Mouse (Mus musculus): ENCODE measurements around the gene Huwe1. TPM values are rescaled to one million over a fixed set of nuclear protein-coding genes. Genes with fewer than 3 reads are reported as not detected.

Huwe1 gene
- 85.8 and 96.4 TPM in 2 replicates for polyA plus RNA-seq (2014; fragmentation: Nextera tagmentation; extraction: Ambion mirVana)

- H3K4me3 ChIP-seq (ENCODE audit: low read length): peak within 1 kb of the TSS; percentile 58
- H3K27ac ChIP-seq (ENCODE audit: low read depth, low read length): peak within 1 kb of the TSS; percentile 95
- H3K27me3 ChIP-seq (ENCODE audit: control insufficient read depth, insufficient read depth, low read length): no peaks in the 10 kb centered on the region
- no peaks in the 10 kb centered on the region for H3K36me3 ChIP-seq (ENCODE audit: control insufficient read depth, insufficient read depth, low read length)
- ATAC-seq (ENCODE audit: low FRiP score, low TSS enrichment): peak; percentile 71
- peak within 1 kb of the TSS; percentile 51 for H3K4me2 ChIP-seq (replicated peaks; ENCODE audit: low read depth, low read length)
- no peaks in the 10 kb centered on the region for H3K4me1 ChIP-seq (ENCODE audit: control insufficient read depth, insufficient read depth, low read length)
- 30% methylated on average over 35 of the region's 36 CpGs for WGBS
- H3K9ac ChIP-seq (ENCODE audit: low read depth, low read length): peak within 1 kb of the TSS; percentile 74
- H3K9me3 ChIP-seq (ENCODE audit: control insufficient read depth, low read length): no peaks in the 10 kb centered on the region
These were observed at the start of gene Huwe1 for GRCm38 (mm10) chrX:151800701-151801511. TSS of gene Huwe1 (plus strand) at chrX:151800807.

GRCm38 (mm10) chrX:151780348-151780747 is 20.3 kb upstream of the Huwe1 start:
- no peaks in the 10 kb centered on the region for H3K9me3 ChIP-seq (ENCODE audit: control insufficient read depth, low read length)
- no peak overlapping the region for H3K4me2 ChIP-seq (replicated peaks; ENCODE audit: low read depth, low read length)
- ATAC-seq (ENCODE audit: low FRiP score, low TSS enrichment): no peak
- H3K9ac ChIP-seq (ENCODE audit: low read depth, low read length): no peak overlapping the region
- no peaks in the 10 kb centered on the region for H3K4me1 ChIP-seq (ENCODE audit: control insufficient read depth, insufficient read depth, low read length)
- H3K27ac ChIP-seq (ENCODE audit: low read depth, low read length): no peak overlapping the region
- H3K27me3 ChIP-seq (ENCODE audit: control insufficient read depth, insufficient read depth, low read length): no peaks in the 10 kb centered on the region
- H3K36me3 ChIP-seq (ENCODE audit: control insufficient read depth, insufficient read depth, low read length): no peaks in the 10 kb centered on the region
- WGBS: 86% methylated on average over 1 of the region's 1 CpGs
- H3K4me3 ChIP-seq (ENCODE audit: low read length): no peak overlapping the region

- Histone ChIP-seq H3K27me3 (ENCODE audit: control insufficient read depth, insufficient read depth, low read length) (no peaks in the 10 kb centered on the region), H3K4me3 (ENCODE audit: low read length) (no peak overlapping the region), H3K9me3 (ENCODE audit: control insufficient read depth, low read length) (no peaks in the 10 kb centered on the region), H3K36me3 (ENCODE audit: control insufficient read depth, insufficient read depth, low read length) (no peaks in the 10 kb centered on the region), H3K4me2 (replicated peaks; ENCODE audit: low read depth, low read length) (no peak overlapping the region), H3K4me1 (ENCODE audit: control insufficient read depth, insufficient read depth, low read length) (no peaks in the 10 kb centered on the region), H3K27ac (ENCODE audit: low read depth, low read length) (no peak overlapping the region), H3K9ac (ENCODE audit: low read depth, low read length) (no peak overlapping the region)
- ATAC-seq (ENCODE audit: low FRiP score, low TSS enrichment): no peak
- WGBS: 75% methylated on average over 4 of the region's 4 CpGs
These were observed 17.7 kb upstream of the Huwe1 start for GRCm38 (mm10) chrX:151782939-151783338.

GRCm38 (mm10) chrX:151792766-151793165 is 7.8 kb upstream of the Huwe1 start:
- Histone ChIP-seq H3K4me1 (ENCODE audit: control insufficient read depth, insufficient read depth, low read length) (no peaks in the 10 kb centered on the region), H3K27ac (ENCODE audit: low read depth, low read length) (no peak overlapping the region), H3K4me3 (ENCODE audit: low read length) (no peak overlapping the region), H3K9me3 (ENCODE audit: control insufficient read depth, low read length) (no peaks in the 10 kb centered on the region), H3K27me3 (ENCODE audit: control insufficient read depth, insufficient read depth, low read length) (no peaks in the 10 kb centered on the region), H3K9ac (ENCODE audit: low read depth, low read length) (no peak overlapping the region), H3K36me3 (ENCODE audit: control insufficient read depth, insufficient read depth, low read length) (no peaks in the 10 kb centered on the region), H3K4me2 (replicated peaks; ENCODE audit: low read depth, low read length) (no peak overlapping the region)
- no peak for ATAC-seq (ENCODE audit: low FRiP score, low TSS enrichment)
- WGBS: 34% methylated on average over 2 of the region's 2 CpGs

- Histone ChIP-seq H3K4me3 (ENCODE audit: low read length) (no peak overlapping the region), H3K4me1 (ENCODE audit: control insufficient read depth, insufficient read depth, low read length) (no peaks in the 10 kb centered on the region), H3K27ac (ENCODE audit: low read depth, low read length) (no peak overlapping the region), H3K9ac (ENCODE audit: low read depth, low read length) (no peak overlapping the region), H3K36me3 (ENCODE audit: control insufficient read depth, insufficient read depth, low read length) (no peaks in the 10 kb centered on the region), H3K4me2 (replicated peaks; ENCODE audit: low read depth, low read length) (no peak overlapping the region), H3K9me3 (ENCODE audit: control insufficient read depth, low read length) (no peaks in the 10 kb centered on the region), H3K27me3 (ENCODE audit: control insufficient read depth, insufficient read depth, low read length) (no peaks in the 10 kb centered on the region)
- no peak for ATAC-seq (ENCODE audit: low FRiP score, low TSS enrichment)
- 71% methylated on average over 1 of the region's 1 CpGs for WGBS
These were observed 2.6 kb upstream of the Huwe1 start for GRCm38 (mm10) chrX:151797970-151798369.

GRCm38 (mm10) chrX:151802328-151802955 is 1.8 kb downstream of the Huwe1 start:
- no peak for ATAC-seq (ENCODE audit: low FRiP score, low TSS enrichment)
- H3K27ac ChIP-seq (ENCODE audit: low read depth, low read length): peak overlapping the region; percentile 92
- no peaks in the 10 kb centered on the region for H3K36me3 ChIP-seq (ENCODE audit: control insufficient read depth, insufficient read depth, low read length)
- peak overlapping the region; percentile 51 for H3K4me2 ChIP-seq (replicated peaks; ENCODE audit: low read depth, low read length)
- no peaks in the 10 kb centered on the region for H3K9me3 ChIP-seq (ENCODE audit: control insufficient read depth, low read length)
- H3K4me1 ChIP-seq (ENCODE audit: control insufficient read depth, insufficient read depth, low read length): no peaks in the 10 kb centered on the region
- 32% methylated on average over 13 of the region's 13 CpGs for WGBS
- no peaks in the 10 kb centered on the region for H3K27me3 ChIP-seq (ENCODE audit: control insufficient read depth, insufficient read depth, low read length)
- peak overlapping the region; percentile 52 for H3K4me3 ChIP-seq (ENCODE audit: low read length)
- H3K9ac ChIP-seq (ENCODE audit: low read depth, low read length): peak overlapping the region; percentile 65

GRCm38 (mm10) chrX:151802956-151803776 is 2.6 kb downstream of the Huwe1 start:
- Histone ChIP-seq H3K27me3 (ENCODE audit: control insufficient read depth, insufficient read depth, low read length) (no peaks in the 10 kb centered on the region), H3K9me3 (ENCODE audit: control insufficient read depth, low read length) (no peaks in the 10 kb centered on the region), H3K36me3 (ENCODE audit: control insufficient read depth, insufficient read depth, low read length) (no peaks in the 10 kb centered on the region; the same call in 1 of the 2 replicates), H3K4me2 (replicated peaks; ENCODE audit: low read depth, low read length) (peak overlapping the region; percentile 51), H3K4me1 (ENCODE audit: control insufficient read depth, insufficient read depth, low read length) (no peaks in the 10 kb centered on the region), H3K27ac (ENCODE audit: low read depth, low read length) (peak overlapping the region; percentile 92), H3K9ac (ENCODE audit: low read depth, low read length) (peak overlapping the region; percentile 71), H3K4me3 (ENCODE audit: low read length) (peak overlapping the region; percentile 52)
- 27% methylated on average over 77 of the region's 77 CpGs for WGBS
- ATAC-seq (ENCODE audit: low FRiP score, low TSS enrichment): peak; percentile 88

GRCm38 (mm10) chrX:151803777-151804101 is 3.1 kb downstream of the Huwe1 start:
- WGBS: 34% methylated on average over 20 of the region's 20 CpGs

More at GRCm38 (mm10) chrX:151803777-151804101, 3.1 kb downstream of the Huwe1 start:
- H3K4me3 ChIP-seq (ENCODE audit: low read length): peak overlapping the region; percentile 52
- peak overlapping the region; percentile 62 for H3K4me2 ChIP-seq (replicated peaks; ENCODE audit: low read depth, low read length)
- no peaks in the 10 kb centered on the region; the same call in 1 of the 2 replicates for H3K36me3 ChIP-seq (ENCODE audit: control insufficient read depth, insufficient read depth, low read length)
- peak overlapping the region; percentile 71 for H3K9ac ChIP-seq (ENCODE audit: low read depth, low read length)
- no peaks in the 10 kb centered on the region for H3K27me3 ChIP-seq (ENCODE audit: control insufficient read depth, insufficient read depth, low read length)
- H3K4me1 ChIP-seq (ENCODE audit: control insufficient read depth, insufficient read depth, low read length): no peaks in the 10 kb centered on the region
- H3K9me3 ChIP-seq (ENCODE audit: control insufficient read depth, low read length): no peaks in the 10 kb centered on the region
- ATAC-seq (ENCODE audit: low FRiP score, low TSS enrichment): peak; percentile 42; the same call in 1 of the 2 replicates
- peak overlapping the region; percentile 89 for H3K27ac ChIP-seq (ENCODE audit: low read depth, low read length)

Data from kidney, embryonic 14.5 days (tissue).